Mouse (Mus musculus): Measurements from ENCODE around the gene 4933416C03Rik.

The 4933416C03Rik gene

GRCm38 (mm10) chr10:116079396-116079795, 34.3 kb downstream of the 4933416C03Rik start:
- DNase-seq (ENCODE audit: low read depth, low spot score) = no peak

DNA sequence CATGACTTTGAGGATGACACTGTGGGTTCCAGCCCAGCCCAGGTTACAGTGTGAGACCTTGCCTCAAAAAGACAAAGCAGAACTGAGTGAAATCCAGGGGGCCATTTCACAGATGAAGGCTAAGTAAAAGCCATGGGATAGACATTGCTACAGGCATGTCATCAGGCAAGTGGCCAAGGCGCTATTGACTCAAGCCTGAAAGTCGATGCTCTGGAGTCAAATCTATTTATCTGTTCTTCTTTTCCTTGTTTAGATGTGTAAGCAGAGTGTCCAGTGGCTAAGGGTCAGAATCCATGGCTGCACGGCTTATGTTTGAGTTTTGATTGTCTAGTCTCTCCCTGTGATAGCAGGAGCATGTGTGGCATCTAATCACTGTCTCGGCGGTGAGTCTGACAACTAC, 35.1 kb downstream of the 4933416C03Rik start:
- DNase-seq (ENCODE audit: low read depth, low spot score) = no peak

DNA sequence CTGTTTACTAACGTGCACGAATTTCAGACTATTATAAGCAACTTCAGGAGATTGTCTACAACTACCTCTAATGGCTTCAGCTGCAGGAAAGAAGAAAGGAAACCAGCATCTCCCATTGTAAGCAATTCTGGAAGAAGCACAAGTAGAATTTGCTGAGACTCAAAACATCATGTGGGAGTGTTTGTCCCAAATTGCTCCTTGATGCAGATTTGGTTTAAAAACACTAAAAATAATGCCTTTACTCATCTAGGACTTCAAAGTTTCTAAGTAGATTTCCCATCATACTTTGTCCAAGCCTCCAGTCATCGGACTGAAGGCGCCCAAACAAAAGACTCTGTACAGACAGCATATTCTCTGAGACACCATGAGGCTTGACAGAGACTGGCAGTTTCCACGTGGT, 37.8 kb downstream of the 4933416C03Rik start:
- no peak for DNase-seq (ENCODE audit: low read depth, low spot score)
